Mouse (Mus musculus) 416B (cell line): ENCODE measurements at regions not wholly inside any gene's neighbourhood (a gene's known extent, or its start where the extent isn't known, plus 50 kb on each side); places are given as distances from the start of the nearest gene placed in this dataset.

Source experiments
- DNase-seq: peaks from one replicate; pipeline ENCODE4 v3.0.0; 2011; ENCODE audit warnings: low read depth

DNA sequence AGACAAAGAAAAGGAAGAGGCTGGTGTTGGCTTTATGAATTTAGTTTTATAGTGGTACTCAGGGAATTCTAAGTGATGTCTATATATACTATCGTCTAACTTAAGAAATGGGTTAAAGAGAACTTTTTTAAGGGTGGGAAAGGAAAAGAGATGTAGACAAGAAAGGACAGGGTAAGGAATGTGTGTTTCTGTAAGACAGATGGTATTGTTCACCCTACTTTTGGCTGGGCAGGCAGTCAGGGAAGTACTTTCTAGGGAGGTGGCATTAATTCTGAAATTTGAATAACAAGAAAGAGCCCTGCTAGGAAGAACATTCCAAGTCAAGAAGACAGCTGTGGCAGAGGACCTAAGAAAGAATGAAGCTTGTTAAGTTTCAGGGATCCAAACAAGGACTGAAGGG is 263.0 kb downstream of the Pik3r1 start:
- no peak for DNase-seq

DNA sequence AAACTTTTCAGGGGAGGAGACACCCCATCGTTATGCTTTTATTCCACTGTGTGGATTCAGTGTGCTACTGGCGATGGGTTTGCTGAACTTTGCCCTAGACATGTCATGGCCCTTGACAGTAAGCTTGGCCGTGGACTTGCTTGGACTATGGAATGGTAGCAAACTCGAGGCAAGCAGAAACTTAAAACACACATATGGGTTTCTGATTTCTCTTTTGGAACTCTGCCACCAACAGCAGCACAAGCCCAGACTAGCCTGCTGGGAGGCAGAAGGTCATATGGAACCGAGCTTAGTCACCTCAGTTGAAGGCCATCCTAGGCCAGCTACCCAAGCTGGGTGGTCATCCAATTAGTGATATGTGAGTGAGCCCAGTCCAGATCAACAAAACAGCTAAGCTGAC is 263.8 kb downstream of the Pik3r1 start:
- DNase-seq = peak; percentile 65

DNA sequence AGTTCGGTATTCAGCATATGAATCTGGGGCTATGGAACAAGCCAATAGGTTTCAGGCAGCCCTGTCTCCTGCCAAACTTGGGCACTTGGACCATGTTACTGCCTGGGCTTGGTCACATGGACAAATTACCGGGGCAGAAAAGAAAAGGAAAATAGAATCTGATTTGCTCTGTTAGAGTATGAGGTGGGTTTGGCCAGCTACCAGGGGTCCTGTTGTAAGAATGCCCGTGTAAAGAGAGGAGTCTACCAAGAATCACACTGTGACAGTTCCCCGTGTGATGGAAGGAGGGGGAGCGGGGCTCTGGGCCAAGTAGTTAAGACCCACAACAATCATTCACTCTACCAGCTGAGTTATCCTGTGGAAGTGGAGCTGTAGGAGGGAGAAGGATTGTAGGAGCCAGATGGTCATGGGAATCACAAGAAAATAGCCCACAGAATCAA is 266.2 kb downstream of the Pik3r1 start:
- DNase-seq = no peak

DNA sequence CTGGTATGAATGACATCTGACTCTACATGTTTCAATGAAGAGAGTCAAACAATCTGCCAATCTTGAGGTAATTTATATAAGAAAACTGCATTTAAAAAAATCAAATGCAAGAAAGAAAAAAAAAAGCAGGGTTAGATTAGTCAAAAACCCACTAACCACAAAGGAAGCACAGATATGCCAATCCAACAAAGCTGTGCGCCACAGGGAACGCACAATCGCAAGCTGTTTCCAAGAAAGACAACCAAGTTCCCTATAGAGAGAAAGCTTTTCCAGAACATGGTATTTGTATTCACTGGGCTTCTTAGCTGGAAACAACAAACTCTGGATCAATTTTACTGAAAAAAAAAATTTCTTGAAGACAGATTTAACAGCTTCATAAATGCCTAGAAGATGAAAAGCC is 267.0 kb downstream of the Pik3r1 start:
- peak; percentile 76 for DNase-seq

DNA sequence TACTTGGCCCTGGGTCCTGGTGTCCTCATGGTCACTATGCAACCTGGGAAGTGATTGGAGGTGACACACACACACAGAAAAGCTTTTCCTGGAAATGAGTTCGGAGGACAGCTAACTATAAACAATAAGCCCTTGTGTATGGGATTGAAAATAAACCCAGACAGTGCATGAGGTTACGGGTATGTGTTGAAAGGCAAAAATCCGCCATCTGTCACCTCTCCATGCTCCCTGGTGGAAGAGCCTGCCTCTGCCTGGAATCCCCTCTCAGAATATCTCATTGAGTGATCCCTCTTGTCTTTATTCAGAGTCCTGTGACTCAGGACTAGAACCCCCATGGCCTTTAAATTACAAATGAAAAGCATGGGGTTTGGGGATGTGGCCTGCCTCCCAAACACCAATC is 276.2 kb downstream of the Pik3r1 start:
- no peak for DNase-seq

DNA sequence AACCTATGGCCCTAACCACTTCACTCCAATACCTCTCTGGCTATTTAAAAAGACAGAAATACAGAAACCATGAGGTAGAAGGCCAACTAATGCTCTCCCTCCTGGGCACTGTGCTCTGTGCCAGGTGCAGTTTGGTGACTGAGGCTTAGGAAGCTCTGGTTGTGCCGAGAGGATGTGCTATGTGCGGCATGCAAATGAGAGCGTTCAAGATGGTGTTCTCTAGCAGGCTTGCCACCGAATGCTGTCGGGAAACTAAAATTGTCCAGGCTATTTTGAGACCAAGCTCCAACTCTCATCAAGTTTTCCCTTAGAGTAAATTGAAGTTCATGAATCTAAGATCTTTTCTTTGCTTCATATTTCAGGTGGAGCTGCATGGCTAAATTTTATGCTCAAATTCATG is 277.1 kb downstream of the Pik3r1 start:
- no peak for DNase-seq

DNA sequence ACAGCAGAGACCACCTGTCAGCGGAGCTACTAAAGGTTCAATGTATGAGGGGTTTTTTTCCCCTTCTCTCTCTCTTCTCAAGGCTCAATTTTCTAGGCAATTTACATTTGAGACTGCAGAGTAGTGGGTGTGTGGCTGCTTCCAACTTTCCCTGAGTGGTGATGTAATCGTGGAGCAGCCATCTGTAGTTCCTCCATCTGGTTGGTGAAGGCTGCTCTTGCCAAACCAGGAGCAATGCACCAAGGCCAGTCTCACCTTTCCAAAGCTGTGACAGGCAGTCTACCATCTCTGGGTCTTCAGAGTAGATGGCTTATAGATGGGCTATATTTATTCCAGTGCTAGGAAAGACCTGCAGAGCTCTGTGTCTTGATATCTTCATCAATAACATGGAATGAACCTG is 280.4 kb downstream of the Pik3r1 start:
- no peak for DNase-seq

DNA sequence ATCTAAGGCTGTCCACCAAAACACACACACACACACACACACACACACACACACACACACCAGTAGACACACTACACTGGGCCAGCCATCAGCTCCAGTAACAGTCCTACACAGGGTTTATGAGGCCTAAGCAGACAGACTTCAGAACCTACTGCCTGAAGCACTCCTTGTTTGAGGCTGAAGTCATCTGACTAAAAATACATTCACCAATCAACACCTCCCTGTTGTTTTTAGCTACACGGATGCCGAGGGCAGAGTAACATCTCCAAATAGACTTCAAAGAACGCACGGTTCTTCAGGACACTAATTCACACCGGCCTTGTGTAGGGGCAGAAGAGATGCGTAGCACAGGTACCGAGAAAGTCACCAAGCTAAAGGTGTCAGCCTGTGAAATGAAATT is 282.2 kb downstream of the Pik3r1 start:
- no peak for DNase-seq

DNA sequence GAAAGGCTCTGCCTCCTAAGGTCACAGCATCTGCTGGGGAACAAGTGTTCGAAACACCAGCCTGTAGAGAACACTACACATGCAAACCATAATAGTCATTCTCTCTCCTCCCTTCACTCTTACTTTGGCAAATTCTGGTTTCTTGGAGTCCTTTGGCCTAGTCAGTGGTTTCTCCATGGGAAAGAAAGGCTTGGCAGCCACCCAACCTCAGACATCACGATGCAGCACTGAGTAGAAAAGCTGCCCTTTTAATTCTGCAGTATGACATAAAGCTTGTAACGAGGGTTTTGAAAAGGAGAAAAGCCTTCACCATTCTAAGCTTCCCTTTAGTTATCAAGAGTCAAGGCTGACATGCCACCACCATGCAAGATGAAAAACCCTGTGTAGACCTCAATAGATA is 284.2 kb downstream of the Pik3r1 start:
- DNase-seq = no peak

DNA sequence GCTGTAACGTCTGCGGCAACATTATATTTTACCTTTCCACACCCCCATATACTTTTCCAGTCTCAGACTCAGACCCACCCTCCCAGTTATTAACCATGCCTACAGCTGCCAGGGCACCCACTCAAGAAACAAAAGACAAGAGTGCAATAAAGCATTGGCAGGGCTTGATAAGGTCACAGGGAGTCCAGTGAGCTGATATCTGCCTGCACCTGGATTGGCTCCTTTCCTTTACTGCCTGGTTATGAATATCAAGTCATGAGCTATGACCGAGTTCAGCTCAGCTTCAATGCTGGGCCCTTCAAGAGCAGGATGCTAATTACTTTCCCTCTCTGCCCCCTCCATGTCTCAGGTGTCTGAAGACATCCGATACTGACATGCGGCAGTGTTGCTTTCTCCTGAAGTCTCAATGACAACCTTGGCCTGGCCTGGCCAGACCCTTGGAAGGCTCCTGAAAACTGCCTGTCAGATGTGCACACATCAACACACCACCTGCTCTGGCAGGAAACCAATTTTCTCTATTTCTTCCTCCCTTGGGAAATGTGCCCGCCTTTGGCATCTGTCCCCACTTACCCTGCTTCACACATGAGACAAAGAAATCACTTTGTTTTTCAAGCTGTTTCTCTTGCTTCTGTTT is 286.3 kb downstream of the Pik3r1 start:
- no peak for DNase-seq

DNA sequence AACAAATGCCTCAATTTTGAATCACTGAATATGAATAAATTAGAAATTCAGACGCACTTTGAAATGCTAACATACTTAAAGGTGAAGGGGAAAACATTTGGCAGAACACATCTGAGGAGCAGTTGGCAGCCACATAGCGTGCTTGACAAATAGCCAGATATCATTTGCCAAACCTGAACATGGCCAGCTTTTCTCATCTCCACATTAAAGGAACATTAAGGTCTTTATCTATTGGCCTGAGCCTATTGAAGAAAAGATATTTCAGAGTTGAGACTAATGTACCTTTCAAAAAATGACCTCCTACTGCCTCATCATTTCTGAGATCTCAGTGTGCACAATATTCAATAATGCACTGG is 288.7 kb downstream of the Pik3r1 start:
- no peak for DNase-seq

DNA sequence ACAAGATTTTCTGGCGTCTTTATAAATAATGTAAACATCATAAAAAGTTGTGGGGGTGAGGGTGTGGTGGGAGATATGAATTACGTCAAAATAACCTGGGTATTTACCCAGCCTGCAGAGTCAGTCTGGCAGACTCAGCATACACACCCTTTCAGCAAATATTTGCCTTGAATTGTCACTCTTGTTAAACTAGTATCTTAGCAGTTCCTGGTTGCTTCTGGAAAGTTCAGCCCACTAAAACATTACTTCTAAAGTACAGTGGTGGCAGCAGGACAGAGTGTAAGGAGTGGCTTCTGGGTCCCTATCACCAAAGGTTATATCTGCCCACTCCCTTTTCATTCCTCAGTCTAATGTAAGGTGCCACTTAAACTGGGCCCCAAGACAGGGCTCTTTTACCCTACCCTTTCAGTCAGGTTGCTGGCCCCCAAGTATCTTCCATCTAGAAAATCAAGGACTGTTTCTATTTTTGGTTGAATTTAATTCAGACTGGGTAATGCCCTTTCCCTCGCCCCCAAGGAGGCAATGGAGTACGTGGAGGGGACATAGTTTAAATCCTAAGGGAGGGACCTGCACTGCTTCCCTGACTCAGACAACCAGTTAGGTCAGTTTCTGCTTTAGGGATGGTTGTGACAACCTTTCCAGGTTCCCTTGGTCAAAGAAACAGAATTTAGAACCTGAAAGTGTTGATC is 289.3 kb downstream of the Pik3r1 start:
- no peak for DNase-seq

DNA sequence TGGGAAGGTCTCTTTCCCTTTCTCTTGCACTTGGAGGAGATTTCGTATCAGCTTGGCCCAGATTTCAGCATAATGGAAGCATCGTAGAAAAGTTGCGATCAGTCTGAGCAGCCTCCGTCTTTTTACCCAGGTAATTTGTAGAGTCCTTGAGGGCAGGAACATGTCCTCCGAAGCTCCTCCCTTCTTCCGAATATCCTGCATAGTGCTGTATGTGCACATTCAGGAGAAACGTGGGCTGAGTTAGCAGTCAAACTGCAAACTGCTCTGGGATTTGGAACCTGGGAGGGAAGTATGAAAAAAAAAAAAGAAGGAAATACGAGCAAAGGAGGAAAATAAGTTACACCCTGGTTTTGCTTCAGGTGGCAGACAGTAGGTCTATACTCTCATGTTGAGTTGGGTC is 294.7 kb downstream of the Pik3r1 start:
- DNase-seq = no peak

DNA sequence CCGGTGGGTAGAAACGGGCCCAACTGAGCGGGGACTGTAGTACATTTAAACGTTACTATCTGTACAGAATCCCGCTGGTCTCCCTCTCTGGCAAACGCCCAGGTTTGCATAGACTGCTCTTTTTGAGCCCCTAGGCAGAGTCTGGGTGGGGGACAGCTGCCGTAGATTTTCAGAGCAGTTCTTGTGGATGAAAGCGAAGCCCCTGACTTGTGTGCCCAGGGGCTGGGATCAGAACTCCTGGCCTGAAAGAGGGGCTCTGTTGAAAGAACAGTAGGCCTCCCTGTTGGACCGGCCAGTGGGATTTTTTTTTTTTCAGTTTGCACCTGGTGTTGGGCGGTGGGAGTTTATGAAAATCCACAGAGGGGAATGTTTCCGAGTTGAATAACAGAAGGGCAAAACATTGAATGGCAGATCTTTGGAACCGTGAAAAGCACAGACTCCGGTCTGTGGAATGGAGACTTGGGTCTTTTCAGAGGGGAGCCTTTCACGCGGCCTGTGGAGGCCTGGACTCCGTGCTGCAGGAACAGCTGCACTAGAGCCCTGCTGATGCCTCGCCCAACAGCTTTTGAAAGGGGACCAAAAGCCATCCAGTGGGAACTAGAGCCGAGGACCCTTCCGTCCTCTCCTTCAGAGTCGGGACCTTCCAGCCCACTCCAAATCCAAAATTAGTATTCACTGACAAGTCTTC is 297.3 kb downstream of the Pik3r1 start:
- no peak for DNase-seq

DNA sequence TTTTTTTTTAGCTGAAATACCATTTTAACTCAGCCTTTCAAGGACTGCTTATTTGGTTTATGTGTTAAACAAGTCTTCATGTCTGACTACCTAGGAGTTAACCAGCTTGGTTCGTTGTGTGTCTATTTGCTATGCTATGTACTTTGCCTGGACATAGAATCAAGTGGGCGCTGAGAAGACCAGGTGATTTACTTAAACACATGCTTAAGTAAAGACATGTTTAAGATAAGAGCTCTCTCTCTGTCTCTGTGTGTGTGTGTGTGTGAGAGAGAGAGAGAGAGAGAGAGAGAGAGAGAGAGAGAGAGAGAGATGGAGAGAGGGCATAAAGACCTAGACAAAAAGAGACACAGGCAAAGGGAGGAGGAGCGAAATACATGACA is 302.3 kb downstream of the Pik3r1 start:
- DNase-seq = no peak

DNA sequence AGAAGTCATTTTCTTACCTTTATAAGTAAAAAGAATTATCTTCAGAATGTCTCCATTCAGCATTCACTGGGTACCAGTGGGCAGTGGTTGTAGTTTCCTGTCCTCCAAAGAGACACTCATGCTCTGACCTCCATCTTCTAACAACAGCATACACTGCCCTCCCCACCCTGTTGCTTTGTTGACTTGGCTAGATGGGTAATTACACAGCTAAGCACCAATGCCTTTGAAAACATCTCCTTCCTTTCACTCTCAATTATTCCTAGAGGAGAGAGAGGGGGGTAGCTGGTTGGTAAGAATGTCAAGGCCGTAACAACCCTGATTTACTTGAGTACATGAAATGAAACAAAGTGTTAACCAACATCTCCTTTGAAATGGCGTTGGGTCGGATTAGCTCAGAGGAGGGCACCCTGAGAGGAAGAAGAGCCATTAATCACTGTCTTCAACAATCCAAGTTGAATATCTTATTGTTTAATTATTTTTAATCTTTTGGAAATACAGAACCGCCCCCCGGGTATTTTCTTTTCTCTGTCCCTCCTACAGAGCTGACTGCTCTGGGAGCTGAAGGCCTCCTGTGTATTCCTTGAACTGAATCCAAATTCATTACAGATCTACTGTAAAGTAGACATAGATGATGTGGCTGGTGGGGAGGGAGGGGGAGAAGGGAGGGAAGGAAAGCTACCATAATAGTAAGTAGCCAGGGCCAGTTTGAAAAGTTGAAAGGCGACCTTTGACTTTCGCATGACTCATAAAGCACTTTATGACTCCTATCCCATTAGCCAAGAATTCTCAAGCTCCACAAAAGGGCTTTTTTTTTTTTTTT is 302.9 kb downstream of the Pik3r1 start:
- no peak for DNase-seq

DNA sequence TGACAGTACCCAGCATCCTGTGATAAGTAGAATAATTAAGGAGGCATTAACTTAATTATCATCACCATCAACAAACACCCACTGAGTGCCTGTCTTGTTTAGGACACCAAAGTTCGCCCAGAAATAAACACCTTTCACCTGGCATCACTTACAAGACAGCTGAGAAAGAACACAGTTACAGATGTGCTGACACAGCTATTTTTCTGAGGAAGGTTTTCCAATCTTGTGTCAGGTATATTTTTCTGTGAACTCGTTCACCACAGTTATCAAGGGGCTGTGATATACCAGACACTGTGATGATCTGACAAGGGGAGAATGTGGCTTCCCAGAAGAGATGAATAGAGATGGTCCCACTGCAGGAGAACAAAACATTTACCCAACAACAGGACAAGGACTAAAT is 311.1 kb downstream of the Pik3r1 start:
- no peak for DNase-seq

DNA sequence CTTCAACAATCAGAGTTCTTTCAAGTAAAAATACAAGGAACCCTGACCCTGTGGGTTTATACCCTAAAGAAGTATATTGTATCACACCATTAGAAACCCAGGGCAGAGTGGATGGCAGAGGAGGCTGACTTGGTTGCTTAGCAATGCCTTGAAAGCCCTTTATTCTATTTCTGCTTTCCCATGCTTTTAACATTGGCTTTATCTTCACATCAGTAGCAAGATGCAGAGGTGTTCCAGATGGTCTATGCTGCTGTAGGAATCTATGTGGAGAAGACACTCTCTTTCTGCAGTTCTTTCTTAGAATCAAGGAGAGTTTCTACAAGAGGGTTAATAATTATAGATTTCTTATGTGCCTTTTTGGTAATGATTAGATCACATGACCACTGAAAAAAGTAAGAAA is 313.7 kb downstream of the Pik3r1 start:
- no peak for DNase-seq

DNA sequence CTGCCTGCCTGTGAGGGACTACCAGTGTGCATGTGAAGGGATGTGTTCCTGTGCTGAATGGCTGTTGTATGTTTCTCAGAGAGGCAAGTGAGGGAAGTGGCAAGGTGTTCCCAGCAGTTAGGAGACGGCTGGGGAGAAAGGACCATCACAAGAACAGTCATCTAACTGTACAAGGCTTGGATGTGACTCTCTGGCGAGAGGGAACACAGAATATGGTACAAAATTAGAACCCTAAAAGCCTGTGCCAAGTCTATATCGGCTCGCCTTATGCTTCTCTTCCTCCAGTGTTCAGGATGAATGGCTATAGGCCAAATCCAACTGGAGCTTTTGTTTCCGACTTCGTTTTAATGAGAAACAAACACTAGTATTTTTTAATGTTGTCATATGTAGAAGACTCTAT is 317.5 kb downstream of the Pik3r1 start:
- DNase-seq = no peak

DNA sequence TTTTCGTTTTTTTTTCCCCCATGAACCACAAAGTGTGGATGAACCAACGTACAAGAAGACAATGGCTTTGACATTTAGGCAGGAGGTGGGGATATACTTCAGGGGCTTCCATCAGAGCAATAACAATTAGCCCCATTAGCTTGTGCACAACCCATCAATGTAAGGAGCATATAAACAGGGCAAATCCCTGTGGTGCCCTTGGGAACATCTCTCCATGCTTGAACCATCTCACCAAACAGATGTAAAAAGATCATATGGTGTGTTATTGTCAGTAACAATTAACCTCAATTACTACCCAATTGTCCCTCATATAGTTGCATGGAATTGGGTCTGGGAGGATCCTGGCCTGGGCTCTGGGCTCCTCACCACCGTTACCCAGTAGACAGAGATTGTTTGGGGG is 328.5 kb downstream of the Pik3r1 start:
- no peak for DNase-seq

DNA sequence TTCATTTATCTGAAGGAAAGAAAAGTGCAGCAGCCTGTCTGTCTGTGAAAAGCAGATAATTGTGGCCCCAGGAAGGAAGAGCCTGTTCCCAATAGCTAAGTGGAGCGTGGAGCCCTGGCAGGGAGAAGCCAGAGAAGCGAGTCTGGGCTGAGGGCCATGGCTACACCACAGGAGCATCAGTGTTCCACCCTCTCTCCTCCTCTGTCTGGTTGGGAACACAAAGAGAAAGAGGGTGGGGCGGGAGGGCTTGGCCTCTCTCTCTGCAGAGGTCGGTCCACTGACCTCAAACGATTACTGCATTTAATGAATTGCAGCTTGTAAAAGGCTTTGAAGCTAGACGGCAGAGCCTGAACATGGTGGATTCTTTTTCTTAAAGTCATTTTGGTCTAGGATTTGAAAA is 329.0 kb downstream of the Pik3r1 start:
- no peak for DNase-seq

DNA sequence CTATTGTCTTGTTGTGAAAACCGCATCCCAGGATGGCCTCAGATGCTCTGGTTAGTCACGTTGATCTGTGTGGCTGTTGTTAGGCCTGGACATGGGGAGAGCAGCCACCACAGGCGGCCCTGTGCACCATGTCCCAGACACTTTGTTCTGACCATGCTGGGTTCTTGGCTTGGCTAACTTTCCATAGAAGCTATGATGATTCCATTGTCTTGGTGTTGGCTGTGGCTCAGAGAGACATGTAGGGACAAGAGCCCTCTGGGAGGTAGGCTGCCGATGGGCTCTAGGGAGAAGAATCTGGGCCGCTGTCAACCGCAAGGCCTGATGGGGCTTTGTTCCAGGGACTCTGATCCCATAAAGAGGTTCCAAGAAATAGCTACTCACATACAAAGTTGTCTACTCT is 334.9 kb downstream of the Pik3r1 start:
- no peak for DNase-seq
